Mouse (Mus musculus) testis, adult 2 months (tissue): ENCODE results near the gene Il25.

Experiments used
- CTCF ChIP-seq: fragments of 200-500 bp; IDR thresholded peaks from 2 replicates; pipeline ENCODE4 v1.5.1; 2012; ENCODE audit warnings: low read depth, mild to moderate bottlenecking, inconsistent platforms, low read length, moderate library complexity; ENCODE audit not compliant: control insufficient read depth, insufficient read depth, insufficient replicate concordance
- POLR2A ChIP-seq: fragments of 200-500 bp; IDR thresholded peaks from 2 replicates; pipeline ENCODE4 v1.6.1; 2012; ENCODE audit warnings: low read depth, mild to moderate bottlenecking, inconsistent platforms, low read length, moderate library complexity; ENCODE audit not compliant: control insufficient read depth

DNA sequence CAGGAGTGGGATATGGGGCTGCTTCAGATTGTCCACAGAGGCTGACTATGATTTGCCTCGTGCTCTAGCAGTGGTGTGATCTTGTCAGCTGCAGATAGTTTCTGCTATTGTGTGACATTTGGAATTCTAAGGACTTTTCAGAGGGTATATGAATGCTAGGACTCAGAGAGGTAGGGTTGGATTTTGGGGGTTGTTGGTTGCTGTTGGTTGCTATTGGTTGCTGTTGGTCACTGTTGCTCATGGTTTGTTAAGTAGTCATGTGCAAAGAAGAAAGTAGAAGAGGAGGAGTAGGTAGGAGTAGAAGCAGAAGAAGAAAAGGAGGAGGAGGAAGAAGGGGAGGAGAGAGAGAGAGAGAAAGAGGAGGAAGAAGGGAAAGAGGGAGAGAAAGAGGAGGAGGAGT, 44.1 kb downstream of the Il25 start, which contains the start of gene Gm17428:
- no peak for TF ChIP-seq POLR2A
- TF ChIP-seq CTCF: no peak
